In the genomic region with DNA sequence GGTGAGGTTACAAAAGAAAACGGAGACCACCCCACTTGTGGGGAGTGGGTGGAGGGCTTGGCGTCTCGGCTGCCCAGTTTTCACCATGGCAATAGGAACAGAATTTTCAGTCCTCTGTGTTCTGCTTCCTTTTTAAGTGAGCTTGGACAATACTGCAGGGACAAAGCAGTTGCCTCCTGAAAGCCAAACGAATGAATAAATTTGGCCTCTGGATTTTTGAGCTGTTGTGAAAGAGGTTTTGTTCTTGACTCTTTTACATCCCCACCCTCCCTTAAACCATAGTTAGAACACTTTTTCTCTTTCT, we compare ENCODE assay signal across 14 mouse cellular contexts.
DNase-seq lines count a peak whose midpoint lies in the region; ATAC-seq lines count a peak whose summit lies in the region.
"Had no signal": no experiment of that assay in that cellular context is flagged by ENCODE, and none has a peak within 500 bp of the region (broad histone marks: within the 10 kb centered on the region; RNA-seq: fewer than 3 reads in every experiment).

No protein-coding gene starts in this region.

- peaks cover 56% of the 10 kb centered on the region for H3K4me1 ChIP-seq in neural tube, embryonic 12.5 days
- peaks cover 10% of the 10 kb centered on the region; the same call in 1 of the 2 replicates for H3K4me1 ChIP-seq in forebrain, embryonic 14.5 days (ENCODE audit: control insufficient read depth, insufficient read depth, low read length)
- peaks cover 21% of the 10 kb centered on the region for H3K4me1 ChIP-seq in hindbrain, embryonic 16.5 days (ENCODE audit: control insufficient read depth, insufficient read depth, low read depth, low read length)

- H3K27me3 ChIP-seq in neural tube, embryonic 12.5 days (replicated peaks) = no peaks in the 10 kb centered on the region
- H3K27me3 ChIP-seq in forebrain, embryonic 14.5 days (replicated peaks; ENCODE audit: control insufficient read depth, insufficient read depth, low read length) = no peaks in the 10 kb centered on the region
- H3K27me3 ChIP-seq in hindbrain, embryonic 16.5 days (replicated peaks; ENCODE audit: control insufficient read depth, insufficient read depth, low read length) = no peaks in the 10 kb centered on the region
- H3K27me3 ChIP-seq: embryonic facial prominence, embryonic 12.5 days; intestine, embryonic 15.5 days had no signal

- no peak overlapping the region for H3K9ac ChIP-seq in neural tube, embryonic 12.5 days
- H3K9ac ChIP-seq in forebrain, embryonic 14.5 days (ENCODE audit: low read length) = no peak overlapping the region
- H3K9ac ChIP-seq in hindbrain, embryonic 16.5 days (ENCODE audit: low read depth, low read length) = no peak overlapping the region
- H3K9ac ChIP-seq: embryonic facial prominence, embryonic 12.5 days; intestine, embryonic 15.5 days; liver, embryonic 14.5 days had no signal

- DNase-seq in neural tube, embryonic 10.5 days (ENCODE audit: extremely low spot score, low spot score) = no peak
- peak; percentile 42 for DNase-seq in forebrain, embryonic 14.5 days (ENCODE audit: low spot score)
- DNase-seq in thymus, adult 18-20 months = no peak
- no peak for DNase-seq in right cerebral cortex, adult 2 months (ENCODE audit: low spot score in 2 of 2)
- DNase-seq: cerebellum, adult 18-20 months; right cerebral cortex, postnatal 4 days had no signal

- no peaks in the 10 kb centered on the region for H3K9me3 ChIP-seq in neural tube, embryonic 12.5 days
- H3K9me3 ChIP-seq in forebrain, embryonic 14.5 days (replicated peaks; ENCODE audit: control insufficient read depth, low read length) = no peaks in the 10 kb centered on the region
- no peaks in the 10 kb centered on the region for H3K9me3 ChIP-seq in hindbrain, embryonic 16.5 days (ENCODE audit: control insufficient read depth, low read length)
- H3K9me3 ChIP-seq: embryonic facial prominence, embryonic 12.5 days; intestine, embryonic 15.5 days; limb, embryonic 10.5 days had no signal

- peak overlapping the region; percentile 6; the same call in 1 of the 2 replicates for H3K4me2 ChIP-seq in neural tube, embryonic 12.5 days (replicated peaks)
- H3K4me2 ChIP-seq in forebrain, embryonic 14.5 days (ENCODE audit: low read length) = no peak overlapping the region
- H3K4me2 ChIP-seq in hindbrain, embryonic 16.5 days (ENCODE audit: low read length) = no peak overlapping the region
- H3K4me2 ChIP-seq: embryonic facial prominence, embryonic 12.5 days; intestine, embryonic 15.5 days had no signal

- no peak overlapping the region for H3K4me3 ChIP-seq in neural tube, embryonic 12.5 days
- H3K4me3 ChIP-seq in forebrain, embryonic 14.5 days (ENCODE audit: low read depth, low read length) = no peak overlapping the region
- no peak overlapping the region for H3K4me3 ChIP-seq in hindbrain, embryonic 16.5 days (ENCODE audit: low read length)
- H3K4me3 ChIP-seq: embryonic facial prominence, embryonic 12.5 days; intestine, embryonic 15.5 days; limb, embryonic 10.5 days had no signal

- 20% methylated on average over 4 of the region's 4 CpGs for WGBS in neural tube, embryonic 12.5 days
- WGBS in forebrain, embryonic 14.5 days = under 1% methylated on average over 4 of the region's 4 CpGs
- WGBS in hindbrain, embryonic 16.5 days = 15% methylated on average over 4 of the region's 4 CpGs

- peak; percentile 45; the same call in 1 of the 2 replicates for ATAC-seq in neural tube, embryonic 12.5 days (ENCODE audit: low FRiP score, low read depth)
- ATAC-seq in forebrain, embryonic 14.5 days = peak; percentile 57; the same call in 1 of the 2 replicates
- peak; percentile 48; the same call in 1 of the 2 replicates for ATAC-seq in hindbrain, embryonic 16.5 days
- ATAC-seq in erythroblast, adult 5-6 weeks (replicated peaks; ENCODE audit: low FRiP score, poor library complexity, severe bottlenecking) = no peak
- ATAC-seq: intestine, embryonic 15.5 days had no signal

- no peak overlapping the region for H3K27ac ChIP-seq in neural tube, embryonic 12.5 days
- no peak overlapping the region for H3K27ac ChIP-seq in forebrain, embryonic 14.5 days (ENCODE audit: low read depth, low read length)
- peak overlapping the region; percentile 39 for H3K27ac ChIP-seq in hindbrain, embryonic 16.5 days (ENCODE audit: low read depth, low read length)
- H3K27ac ChIP-seq: embryonic facial prominence, embryonic 12.5 days; intestine, embryonic 15.5 days; kidney, postnatal 0 days; limb, embryonic 10.5 days; liver, embryonic 14.5 days had no signal

- no peaks in the 10 kb centered on the region for H3K36me3 ChIP-seq in neural tube, embryonic 12.5 days
- H3K36me3 ChIP-seq in forebrain, embryonic 14.5 days (ENCODE audit: control insufficient read depth, insufficient read depth, low read length) = no peaks in the 10 kb centered on the region
- H3K36me3 ChIP-seq in hindbrain, embryonic 16.5 days (ENCODE audit: control insufficient read depth, insufficient read depth, low read length) = no peaks in the 10 kb centered on the region
- H3K36me3 ChIP-seq: embryonic facial prominence, embryonic 12.5 days; intestine, embryonic 15.5 days; limb, embryonic 10.5 days had no signal
